Mouse (Mus musculus) intestine, postnatal 0 days (tissue): ENCODE measurements around the gene Sbk2. TPM values are rescaled to one million over a fixed set of nuclear protein-coding genes. Genes with fewer than 3 reads are reported as not detected.

ENCODE experiments used
- ATAC-seq: fragments of 200-750 bp; cut with Nextera tagmentation; 2 replicates; pipeline ENCODE4 v1.8.0; 2017; ENCODE audit warnings: mild to moderate bottlenecking, moderate TSS enrichment, moderate library complexity
- H3K27ac ChIP-seq: fragments of 300-500 bp; sonication (generic); 2 replicates; pipeline ENCODE4 v1.5.1; 2014; ENCODE audit warnings: mild to moderate bottlenecking, low read depth, low read length, moderate library complexity
- H3K27me3 ChIP-seq: fragments of 300-500 bp; sonication (generic); replicated peaks from 2 replicates; pipeline ENCODE4 v1.6.1; 2014; ENCODE audit warnings: low read length, mixed read lengths; ENCODE audit not compliant: control insufficient read depth, insufficient read depth
- H3K36me3 ChIP-seq: fragments of 300-500 bp; sonication (generic); 2 replicates; pipeline ENCODE4 v1.6.1; 2014; ENCODE audit warnings: mild to moderate bottlenecking, moderate library complexity; ENCODE audit not compliant: control insufficient read depth, insufficient read depth
- H3K4me1 ChIP-seq: fragments of 300-500 bp; sonication (generic); replicated peaks from 2 replicates; pipeline ENCODE4 v1.6.1; 2014; ENCODE audit warnings: antibody characterized with exemption, low read length, mixed read lengths; ENCODE audit not compliant: control insufficient read depth, insufficient read depth
- H3K4me2 ChIP-seq: fragments of 300-500 bp; sonication (generic); replicated peaks from 2 replicates; pipeline ENCODE4 v1.6.1; 2014; ENCODE audit warnings: low read depth, mild to moderate bottlenecking, moderate library complexity
- H3K4me3 ChIP-seq: fragments of 300-500 bp; sonication (generic); 2 replicates; pipeline ENCODE4 v1.5.1; 2014; ENCODE audit warnings: low read depth, low read length
- H3K9ac ChIP-seq: fragments of 300-500 bp; sonication (generic); 2 replicates; pipeline ENCODE4 v1.6.1; 2014; ENCODE audit warnings: mild to moderate bottlenecking, low read depth, low read length
- H3K9me3 ChIP-seq: fragments of 300-500 bp; sonication (generic); 2 replicates; pipeline ENCODE4 v1.6.1; 2016; ENCODE audit warnings: mixed run types; ENCODE audit not compliant: control insufficient read depth
- CTCF ChIP-seq: sonication (generic); IDR thresholded peaks from 2 replicates; pipeline ENCODE4 v1.5.1; 2016; ENCODE audit warnings: low read depth, mild to moderate bottlenecking, control low read depth, antibody characterized with exemption, moderate library complexity
- WGBS: fragments of 180-500 bp; shearing (Covaris S2); extraction: QIAGEN DNeasy Blood & Tissue Kit; methylation state at CpG from one replicate; pipeline ENCODE4 v1.1.7; 2014; 5-methylcytosine and 5-hydroxymethylcytosine counted together
- polyA plus RNA-seq: library from polyadenylated mRNA; unstranded; fragments of >200 nt; fragmentation: Nextera tagmentation; extraction: Ambion mirVana; gene quantifications from 2 replicates; pipeline ENCODE4 v1.2.1, GENCODE M21; 2015

Gene Sbk2
- polyA plus RNA-seq, 1 experiment from 2014 or later, result 0.47 TPM

DNA sequence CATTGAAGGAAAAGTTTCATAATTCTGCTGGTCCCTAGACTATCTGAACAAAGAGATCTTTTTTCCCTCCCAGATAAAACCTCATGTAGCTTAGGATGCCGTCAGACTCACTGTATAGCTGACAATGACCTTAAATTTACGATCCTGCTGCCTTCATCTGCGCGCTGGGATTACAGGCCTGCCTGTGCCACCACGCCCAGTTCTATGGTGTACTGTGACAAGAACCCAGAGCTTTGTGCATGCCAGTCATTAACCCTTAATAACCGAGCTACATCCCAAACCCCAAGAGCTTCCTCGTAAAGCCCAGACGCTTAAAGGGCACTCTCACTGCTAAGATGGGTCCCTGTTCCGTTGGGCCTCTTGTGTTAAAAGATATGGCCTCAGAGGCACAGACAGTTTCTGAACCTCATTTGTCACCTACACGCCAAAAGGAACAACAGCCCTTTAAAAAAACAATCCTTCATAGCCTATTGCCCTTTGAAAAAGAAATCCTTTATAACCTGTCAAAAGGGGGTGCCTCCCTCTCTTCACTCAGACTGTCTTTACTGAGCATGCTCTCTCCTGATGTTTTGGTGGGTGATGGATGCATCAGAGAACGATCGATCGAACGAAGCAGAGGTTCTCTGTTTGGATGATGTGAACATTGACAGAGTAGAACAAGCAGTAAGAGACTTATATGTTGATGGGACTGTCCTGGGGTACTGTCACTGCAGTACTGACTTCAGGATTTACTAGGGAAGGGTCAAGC, 48.4 kb downstream of the Sbk2 start:
- peak overlapping the region; percentile 94; the same call in 1 of the 2 replicates for H3K27ac ChIP-seq
- peak; percentile 59 for ATAC-seq
- TF ChIP-seq CTCF, result no peak
- peak overlapping the region; percentile 76 for H3K4me3 ChIP-seq
- no peaks in the 10 kb centered on the region for H3K9me3 ChIP-seq
- peaks cover 36% of the 10 kb centered on the region for H3K36me3 ChIP-seq
- 0 out of 2 replicates have a peak, but pooled peaks cover 3% of the 10 kb centered on the region for H3K4me1 ChIP-seq
- WGBS, result 12% methylated on average over 14 of the region's 14 CpGs
- no peaks in the 10 kb centered on the region for H3K27me3 ChIP-seq
- peak overlapping the region; percentile 75 for H3K4me2 ChIP-seq
- H3K9ac ChIP-seq, result peak overlapping the region; percentile 78

DNA sequence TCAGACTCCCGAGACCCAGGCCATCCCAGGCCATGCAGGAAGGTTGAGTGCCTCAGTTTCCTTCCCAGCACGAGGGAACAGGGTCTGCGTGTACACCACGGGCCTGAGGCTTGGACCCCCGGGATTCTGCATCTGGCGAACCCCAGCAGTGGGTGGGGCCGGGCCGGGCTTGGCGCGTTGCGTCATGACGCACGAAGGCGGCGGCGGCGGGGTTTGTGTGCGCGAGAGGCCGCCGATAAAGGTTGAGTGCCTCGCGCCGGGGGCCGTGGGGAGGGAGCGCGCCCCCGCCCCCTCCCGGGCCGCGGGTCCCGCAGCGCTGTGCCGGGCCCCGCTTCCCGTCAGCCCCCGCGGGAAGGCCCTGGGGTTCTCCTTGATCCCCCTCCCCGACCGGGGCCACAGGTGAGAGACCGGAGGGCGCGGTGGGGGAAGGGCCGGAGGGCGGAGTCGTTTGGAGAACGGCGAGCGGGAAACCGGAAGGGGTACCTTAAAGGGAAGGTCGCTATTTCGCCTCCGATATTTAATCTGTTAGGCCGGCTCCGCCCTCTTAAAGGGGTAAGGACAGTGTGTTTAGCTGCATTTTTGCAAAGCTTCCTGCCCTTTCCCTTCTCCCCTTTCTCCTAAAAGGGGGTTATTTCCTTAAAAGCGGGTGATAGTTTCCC, 49.1 kb downstream of the Sbk2 start, which contains the start of gene Zfp628:
Gene Zfp628 (plus strand): TSS at position 211 of the 659 bp plus-strand sequence.
- H3K27me3 ChIP-seq, result no peaks in the 10 kb centered on the region
- ATAC-seq, result peak; percentile 89
- H3K4me2 ChIP-seq, result peak within 1 kb of the TSS; percentile 75
- H3K4me1 ChIP-seq, result 0 out of 2 replicates have a peak, but pooled peaks cover 3% of the 10 kb centered on the region
- peaks cover 29% of the 10 kb centered on the region for H3K36me3 ChIP-seq
- peak within 1 kb of the TSS; percentile 94 for H3K27ac ChIP-seq
- H3K9ac ChIP-seq, result peak within 1 kb of the TSS; percentile 78
- WGBS, result under 1% methylated on average over 54 of the region's 56 CpGs
- H3K9me3 ChIP-seq, result no peaks in the 10 kb centered on the region
- 0 out of 2 replicates have a peak, but pooled peaks have one; percentile 5 for TF ChIP-seq CTCF
- H3K4me3 ChIP-seq, result peak within 1 kb of the TSS; percentile 76

DNA sequence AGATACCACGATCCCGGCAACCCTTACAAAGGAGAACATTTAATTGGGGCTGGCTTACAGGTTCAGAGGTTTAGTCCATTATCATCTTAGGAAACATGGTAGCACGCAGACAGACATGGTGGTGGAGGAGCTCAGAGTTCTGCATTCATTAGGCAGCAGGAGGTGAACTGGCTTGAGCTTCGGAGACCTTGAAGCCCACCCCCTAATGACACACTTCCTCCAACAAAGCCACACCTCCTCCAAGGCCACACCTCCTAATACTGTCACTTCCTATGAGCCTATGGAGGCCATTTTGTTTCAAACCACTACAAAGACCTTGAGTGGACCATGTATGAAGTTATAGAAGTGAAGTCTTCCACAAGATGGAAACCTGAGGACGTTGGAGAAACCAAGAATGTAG, 52.0 kb downstream of the Sbk2 start:
- no peaks in the 10 kb centered on the region for H3K9me3 ChIP-seq
- ATAC-seq, result no peak
- 0 out of 2 replicates have a peak, but pooled peaks cover 3% of the 10 kb centered on the region for H3K4me1 ChIP-seq
- H3K27ac ChIP-seq, result no peak overlapping the region
- no peaks in the 10 kb centered on the region for H3K27me3 ChIP-seq
- H3K9ac ChIP-seq, result no peak overlapping the region
- no peak for TF ChIP-seq CTCF
- no peak overlapping the region for H3K4me3 ChIP-seq
- 66% methylated on average over 5 of the region's 5 CpGs for WGBS
- H3K4me2 ChIP-seq, result no peak overlapping the region
- H3K36me3 ChIP-seq, result no peaks in the 10 kb centered on the region

DNA sequence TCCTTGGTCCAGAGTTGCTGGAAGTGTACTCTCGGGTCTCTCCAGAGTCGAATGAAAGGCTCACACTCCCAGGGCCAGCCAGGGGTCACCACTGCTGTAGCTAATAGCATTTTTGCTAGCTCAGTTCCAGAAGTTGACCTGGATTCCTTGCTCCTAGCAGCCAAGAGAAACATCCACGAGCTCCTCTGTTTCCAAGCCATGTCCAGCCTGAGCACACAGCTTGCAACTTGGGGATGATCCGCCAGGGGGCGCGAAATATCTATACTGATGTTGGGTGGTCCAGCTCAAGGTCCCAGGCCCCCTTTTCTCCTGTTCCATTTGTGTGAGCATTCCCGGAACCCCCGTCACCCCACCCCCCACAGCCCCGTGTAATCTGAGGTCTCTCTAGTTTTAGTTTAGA, 52.6 kb downstream of the Sbk2 start:
- Histone ChIP-seq H3K4me1 (0 out of 2 replicates have a peak, but pooled peaks cover 3% of the 10 kb centered on the region), H3K9ac (no peak overlapping the region), H3K4me2 (no peak overlapping the region), H3K4me3 (no peak overlapping the region), H3K9me3 (no peaks in the 10 kb centered on the region), H3K27ac (no peak overlapping the region), H3K27me3 (no peaks in the 10 kb centered on the region), H3K36me3 (no peaks in the 10 kb centered on the region)
- TF ChIP-seq CTCF, result peak; percentile 65
- WGBS, result 35% methylated on average over 9 of the region's 9 CpGs
- ATAC-seq, result no peak

DNA sequence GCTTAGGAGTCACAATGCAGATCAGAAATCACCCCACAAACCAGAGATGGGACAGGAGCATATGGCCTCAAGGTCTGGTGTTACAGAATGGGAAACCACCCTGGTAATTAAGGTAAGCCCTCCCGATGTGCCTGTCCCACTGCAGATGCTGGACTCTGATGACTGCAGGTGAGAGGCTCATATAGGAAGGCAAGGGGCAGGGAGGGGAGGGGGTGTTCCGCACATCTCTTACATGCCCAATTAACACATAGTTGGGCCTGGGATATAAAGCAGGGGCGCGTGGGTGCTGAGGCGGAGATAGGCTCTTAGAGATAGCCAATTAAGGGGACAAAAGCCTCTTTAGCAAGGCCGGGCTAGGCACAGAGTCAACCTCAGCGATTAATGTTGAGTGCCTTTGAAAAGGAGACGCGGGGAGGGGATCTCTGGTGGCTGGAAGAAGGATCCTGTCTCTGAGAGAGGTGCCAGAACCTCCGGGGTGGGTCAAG, 57.7 kb downstream of the Sbk2 start, which contains the start of gene Gm36210:
Gene Gm36210 (minus strand): TSS at position 51 of the 485 bp plus-strand sequence.
- H3K27ac ChIP-seq, result no peak within 1 kb of the TSS
- no peak for ATAC-seq
- no peaks in the 10 kb centered on the region for H3K9me3 ChIP-seq
- TF ChIP-seq CTCF, result no peak
- H3K27me3 ChIP-seq, result no peaks in the 10 kb centered on the region
- H3K4me1 ChIP-seq, result no peaks in the 10 kb centered on the region
- H3K4me2 ChIP-seq, result no peak within 1 kb of the TSS
- H3K9ac ChIP-seq, result no peak within 1 kb of the TSS
- H3K4me3 ChIP-seq, result no peak within 1 kb of the TSS
- H3K36me3 ChIP-seq, result no peaks in the 10 kb centered on the region
- WGBS, result 83% methylated on average over 10 of the region's 10 CpGs

DNA sequence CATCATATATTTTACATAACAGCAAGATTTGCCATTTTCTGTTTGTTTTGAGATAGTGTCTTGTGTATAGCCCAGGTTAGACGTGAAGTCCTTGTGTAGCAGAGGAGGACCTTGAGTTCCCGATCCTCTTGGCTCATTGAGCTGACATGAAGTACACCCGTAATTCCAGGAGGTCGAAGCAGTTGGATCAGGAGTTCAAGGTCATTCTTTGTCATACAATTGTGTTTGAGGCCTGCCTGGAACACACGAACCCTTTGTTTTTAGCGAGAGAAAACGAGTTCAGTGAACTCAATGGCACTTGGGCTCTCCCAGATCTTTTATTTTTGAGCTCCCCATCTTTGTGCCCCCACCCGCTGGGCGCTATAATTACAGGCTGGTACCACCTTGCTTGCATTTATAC, 61.8 kb downstream of the Sbk2 start:
- no peak overlapping the region for H3K4me2 ChIP-seq
- H3K27ac ChIP-seq, result no peak overlapping the region
- no peak for ATAC-seq
- no peak for TF ChIP-seq CTCF
- H3K4me1 ChIP-seq, result no peaks in the 10 kb centered on the region
- no peaks in the 10 kb centered on the region for H3K9me3 ChIP-seq
- H3K4me3 ChIP-seq, result no peak overlapping the region
- H3K9ac ChIP-seq, result no peak overlapping the region
- 77% methylated on average over 9 of the region's 9 CpGs for WGBS
- no peaks in the 10 kb centered on the region for H3K27me3 ChIP-seq
- no peaks in the 10 kb centered on the region for H3K36me3 ChIP-seq
